Mouse (Mus musculus): ENCODE measurements around the gene Rxfp3. TPM values are rescaled to one million over a fixed set of nuclear protein-coding genes. Genes with fewer than 3 reads are reported as not detected.

The Rxfp3 gene
- polyA plus RNA-seq, 1 experiment from 2014 or later: not detected

DNA sequence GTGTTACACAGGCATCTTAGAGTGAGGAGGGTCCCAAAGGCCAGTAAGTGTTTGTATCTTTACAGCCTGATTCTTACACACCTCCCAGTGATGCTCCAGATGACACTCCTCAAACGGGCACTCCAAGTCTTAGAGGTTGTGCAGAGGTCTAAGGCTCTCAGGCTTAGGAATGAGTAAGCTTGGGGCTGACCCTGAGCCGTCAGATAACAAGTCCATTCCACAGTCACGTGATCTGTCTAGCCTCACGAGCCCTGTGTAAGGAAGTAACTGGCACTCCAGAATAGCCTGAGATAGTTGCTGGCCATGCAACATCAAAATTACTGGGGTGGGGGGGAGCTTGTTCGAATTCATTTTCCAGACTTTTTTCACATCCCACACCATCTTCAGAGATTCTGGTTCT lies 2.3 kb upstream of the Rxfp3 start:
- no peak overlapping the region for H3K9ac ChIP-seq (ENCODE audit: low read depth, low read length)
- H3K27me3 ChIP-seq (ENCODE audit: control insufficient read depth, insufficient read depth, low read depth, low read length): peaks cover 27% of the 10 kb centered on the region
- no peak for ATAC-seq (ENCODE audit: low read depth)
- H3K9me3 ChIP-seq (replicated peaks; ENCODE audit: control insufficient read depth, low read length): no peaks in the 10 kb centered on the region
- H3K27ac ChIP-seq (ENCODE audit: low read length): no peak overlapping the region
- WGBS (ENCODE audit: insufficient replicate concordance): 35% methylated on average over 5 of the region's 5 CpGs
- H3K4me3 ChIP-seq (ENCODE audit: low read depth, low read length): no peak overlapping the region
- H3K36me3 ChIP-seq (ENCODE audit: control insufficient read depth, insufficient read depth): no peaks in the 10 kb centered on the region
- H3K4me1 ChIP-seq (ENCODE audit: control insufficient read depth, low read depth, low read length): no peaks in the 10 kb centered on the region
- H3K4me2 ChIP-seq (ENCODE audit: low read depth, low read length): no peak overlapping the region

DNA sequence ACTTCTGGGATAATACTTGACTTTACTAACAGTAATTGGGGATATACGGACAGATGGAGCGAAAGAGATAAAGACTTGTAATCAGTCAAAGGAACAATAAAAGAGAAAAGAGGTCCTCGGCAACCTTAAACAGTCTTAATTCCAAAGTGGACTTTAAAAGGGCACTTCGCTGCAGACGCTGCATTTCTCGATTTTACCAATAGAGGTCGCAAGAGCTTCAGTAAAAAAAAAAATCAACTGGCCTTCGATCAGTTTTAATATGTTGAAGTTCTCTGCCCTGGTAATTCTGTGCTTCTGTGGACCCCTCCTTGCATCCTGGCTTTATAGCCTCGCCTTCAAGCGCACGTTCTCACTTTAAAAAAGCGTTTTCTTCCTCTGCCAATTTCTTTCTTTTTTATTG lies 685 bp upstream of the Rxfp3 start:
- Histone ChIP-seq H3K27me3 (ENCODE audit: control insufficient read depth, insufficient read depth, low read depth, low read length) (peaks cover 27% of the 10 kb centered on the region), H3K27ac (ENCODE audit: low read length) (no peak overlapping the region), H3K9ac (ENCODE audit: low read depth, low read length) (no peak overlapping the region), H3K36me3 (ENCODE audit: control insufficient read depth, insufficient read depth) (no peaks in the 10 kb centered on the region), H3K9me3 (replicated peaks; ENCODE audit: control insufficient read depth, low read length) (no peaks in the 10 kb centered on the region), H3K4me3 (ENCODE audit: low read depth, low read length) (no peak overlapping the region), H3K4me1 (ENCODE audit: control insufficient read depth, low read depth, low read length) (no peaks in the 10 kb centered on the region), H3K4me2 (ENCODE audit: low read depth, low read length) (no peak overlapping the region)
- WGBS (ENCODE audit: insufficient replicate concordance): 2% methylated on average over 12 of the region's 12 CpGs
- ATAC-seq (ENCODE audit: low read depth): no peak

DNA sequence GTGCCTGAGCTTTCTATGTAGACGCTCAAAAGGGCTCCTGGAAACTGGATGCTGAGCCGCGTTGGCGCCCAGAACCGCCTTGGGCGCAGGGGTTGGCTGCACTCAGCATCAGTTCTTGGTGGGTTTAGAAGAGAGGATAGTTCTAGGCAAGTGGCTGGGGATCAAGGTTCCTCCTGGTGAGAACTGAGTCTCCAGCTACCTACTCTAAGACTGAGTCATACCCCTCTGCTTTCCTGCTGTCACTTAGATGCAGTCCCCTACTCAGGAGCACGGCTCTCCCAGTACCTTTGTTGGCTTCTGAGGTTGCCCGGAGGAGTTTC lies 455 bp downstream of the Rxfp3 start:
- Histone ChIP-seq H3K4me3 (ENCODE audit: low read depth, low read length) (peak overlapping the region; percentile 43; the same call in 1 of the 2 replicates), H3K27me3 (ENCODE audit: control insufficient read depth, insufficient read depth, low read depth, low read length) (peaks cover 27% of the 10 kb centered on the region), H3K9ac (ENCODE audit: low read depth, low read length) (no peak overlapping the region), H3K4me2 (ENCODE audit: low read depth, low read length) (peak overlapping the region; percentile 50), H3K27ac (ENCODE audit: low read length) (no peak overlapping the region), H3K9me3 (replicated peaks; ENCODE audit: control insufficient read depth, low read length) (no peaks in the 10 kb centered on the region), H3K4me1 (ENCODE audit: control insufficient read depth, low read depth, low read length) (no peaks in the 10 kb centered on the region), H3K36me3 (ENCODE audit: control insufficient read depth, insufficient read depth) (no peaks in the 10 kb centered on the region)
- WGBS (ENCODE audit: insufficient replicate concordance): 6% methylated on average over 8 of the region's 8 CpGs
- no peak for ATAC-seq (ENCODE audit: low read depth)

DNA sequence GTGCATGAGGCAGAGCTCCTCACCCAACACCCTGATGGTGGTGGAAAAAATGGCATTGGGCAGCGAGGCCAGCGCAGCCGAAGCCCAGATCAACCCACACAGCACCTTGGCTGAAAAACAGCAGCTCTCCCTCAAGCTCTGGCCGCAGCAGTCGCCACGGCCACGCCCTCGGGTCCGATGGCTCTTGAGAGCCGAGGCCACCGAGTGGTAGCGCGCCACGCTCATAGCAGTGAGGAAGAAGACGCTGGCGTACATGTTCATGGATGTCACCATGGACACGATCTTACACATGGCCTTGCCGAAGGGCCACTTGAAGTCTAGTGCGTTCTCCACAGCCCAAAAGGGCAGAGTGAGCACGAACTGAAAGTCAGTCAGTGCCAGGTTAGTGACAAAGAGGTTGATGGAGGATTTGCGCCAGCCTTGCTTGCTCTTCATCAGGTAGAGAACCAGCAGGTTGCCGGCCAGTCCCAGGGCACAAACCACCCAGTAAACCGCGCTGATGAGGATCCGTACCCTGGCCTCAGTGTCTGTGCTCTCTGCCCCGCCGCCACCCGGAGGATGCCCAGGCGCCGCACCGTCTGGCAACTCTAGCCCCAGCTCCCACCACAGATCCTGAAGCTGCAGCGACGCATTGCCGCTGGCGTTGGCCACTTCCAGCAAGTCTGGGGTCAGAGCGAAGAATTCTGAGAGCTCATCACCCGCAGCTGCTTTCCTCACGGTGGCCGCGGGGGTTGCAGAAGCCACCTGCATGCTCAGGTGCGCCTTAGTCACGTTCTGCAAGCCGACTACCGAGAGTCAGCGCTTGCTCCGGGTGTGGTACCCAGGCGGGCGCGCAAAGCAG lies 1.0 kb downstream of the Rxfp3 start:
- H3K27me3 ChIP-seq (ENCODE audit: control insufficient read depth, insufficient read depth, low read depth, low read length): peaks cover 27% of the 10 kb centered on the region
- H3K9me3 ChIP-seq (replicated peaks; ENCODE audit: control insufficient read depth, low read length): no peaks in the 10 kb centered on the region
- no peaks in the 10 kb centered on the region for H3K36me3 ChIP-seq (ENCODE audit: control insufficient read depth, insufficient read depth)
- H3K4me2 ChIP-seq (ENCODE audit: low read depth, low read length): peak overlapping the region; percentile 50
- no peak for ATAC-seq (ENCODE audit: low read depth)
- no peak overlapping the region for H3K27ac ChIP-seq (ENCODE audit: low read length)
- no peaks in the 10 kb centered on the region for H3K4me1 ChIP-seq (ENCODE audit: control insufficient read depth, low read depth, low read length)
- H3K4me3 ChIP-seq (ENCODE audit: low read depth, low read length): peak overlapping the region; percentile 43
- no peak overlapping the region for H3K9ac ChIP-seq (ENCODE audit: low read depth, low read length)
- WGBS (ENCODE audit: insufficient replicate concordance): 4% methylated on average over 49 of the region's 49 CpGs

DNA sequence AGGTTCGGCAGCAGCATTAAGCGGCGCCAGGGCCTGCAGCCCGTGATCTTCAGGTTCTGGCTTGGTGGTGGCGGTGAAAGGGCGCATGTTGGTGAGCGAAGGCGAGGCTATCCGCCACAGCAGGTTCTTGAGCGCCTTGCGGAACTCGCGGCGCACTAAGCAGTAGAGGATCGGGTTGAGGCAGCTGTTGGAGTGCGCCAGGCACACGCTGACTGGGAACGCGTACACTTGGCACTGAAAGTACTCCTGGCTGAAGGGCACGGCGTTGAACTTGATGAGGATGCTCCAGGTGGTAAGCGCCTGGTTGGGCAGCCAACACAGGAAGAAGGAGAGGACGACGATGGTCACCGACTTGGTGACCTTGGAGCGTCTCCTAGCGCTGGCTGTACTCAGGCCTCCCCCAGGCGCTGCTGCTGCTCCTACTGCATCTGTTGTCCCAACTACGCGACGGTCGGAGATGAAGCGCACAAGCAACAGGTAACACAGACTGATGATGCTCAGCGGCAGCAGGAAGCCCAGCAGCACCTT lies 1.8 kb downstream of the Rxfp3 start:
- peaks cover 27% of the 10 kb centered on the region for H3K27me3 ChIP-seq (ENCODE audit: control insufficient read depth, insufficient read depth, low read depth, low read length)
- H3K9ac ChIP-seq (ENCODE audit: low read depth, low read length): no peak overlapping the region
- no peak overlapping the region for H3K27ac ChIP-seq (ENCODE audit: low read length)
- no peaks in the 10 kb centered on the region for H3K4me1 ChIP-seq (ENCODE audit: control insufficient read depth, low read depth, low read length)
- no peaks in the 10 kb centered on the region for H3K36me3 ChIP-seq (ENCODE audit: control insufficient read depth, insufficient read depth)
- H3K4me2 ChIP-seq (ENCODE audit: low read depth, low read length): peak overlapping the region; percentile 50
- no peak overlapping the region for H3K4me3 ChIP-seq (ENCODE audit: low read depth, low read length)
- no peak for ATAC-seq (ENCODE audit: low read depth)
- H3K9me3 ChIP-seq (replicated peaks; ENCODE audit: control insufficient read depth, low read length): no peaks in the 10 kb centered on the region
- WGBS (ENCODE audit: insufficient replicate concordance): 8% methylated on average over 34 of the region's 34 CpGs

DNA sequence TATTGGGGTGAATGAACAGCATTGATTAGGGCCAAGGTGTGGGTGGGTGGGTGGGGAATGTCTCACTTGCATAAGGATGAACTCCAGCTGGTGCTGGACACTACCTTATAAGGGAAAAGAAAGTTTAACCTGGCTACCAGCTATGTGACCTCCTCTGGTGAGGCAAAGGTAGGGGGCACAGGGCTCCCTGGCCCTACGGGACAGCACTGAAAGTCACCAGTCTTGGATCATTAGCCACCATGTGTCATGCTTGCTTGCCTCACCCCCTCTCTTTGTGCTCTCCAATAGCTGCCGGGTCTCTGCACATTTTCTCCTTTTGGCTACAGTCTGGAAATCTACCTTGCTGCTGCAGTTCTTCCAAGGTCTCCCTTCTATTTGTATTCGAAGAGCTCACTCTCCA lies 7.6 kb downstream of the Rxfp3 start:
- H3K4me3 ChIP-seq (ENCODE audit: low read depth, low read length): no peak overlapping the region
- H3K9me3 ChIP-seq (replicated peaks; ENCODE audit: control insufficient read depth, low read length): no peaks in the 10 kb centered on the region
- no peak overlapping the region for H3K4me2 ChIP-seq (ENCODE audit: low read depth, low read length)
- no peaks in the 10 kb centered on the region for H3K36me3 ChIP-seq (ENCODE audit: control insufficient read depth, insufficient read depth)
- peaks cover under 1% of the 10 kb centered on the region; the same call in 1 of the 2 replicates for H3K27me3 ChIP-seq (ENCODE audit: control insufficient read depth, insufficient read depth, low read depth, low read length)
- WGBS (ENCODE audit: insufficient replicate concordance): 49% methylated on average over 3 of the region's 3 CpGs
- H3K4me1 ChIP-seq (ENCODE audit: control insufficient read depth, low read depth, low read length): no peaks in the 10 kb centered on the region; the same call in none of the 2 replicates
- ATAC-seq (ENCODE audit: low read depth): peak; percentile 15; the same call in 1 of the 2 replicates
- H3K9ac ChIP-seq (ENCODE audit: low read depth, low read length): no peak overlapping the region
- H3K27ac ChIP-seq (ENCODE audit: low read length): no peak overlapping the region

DNA sequence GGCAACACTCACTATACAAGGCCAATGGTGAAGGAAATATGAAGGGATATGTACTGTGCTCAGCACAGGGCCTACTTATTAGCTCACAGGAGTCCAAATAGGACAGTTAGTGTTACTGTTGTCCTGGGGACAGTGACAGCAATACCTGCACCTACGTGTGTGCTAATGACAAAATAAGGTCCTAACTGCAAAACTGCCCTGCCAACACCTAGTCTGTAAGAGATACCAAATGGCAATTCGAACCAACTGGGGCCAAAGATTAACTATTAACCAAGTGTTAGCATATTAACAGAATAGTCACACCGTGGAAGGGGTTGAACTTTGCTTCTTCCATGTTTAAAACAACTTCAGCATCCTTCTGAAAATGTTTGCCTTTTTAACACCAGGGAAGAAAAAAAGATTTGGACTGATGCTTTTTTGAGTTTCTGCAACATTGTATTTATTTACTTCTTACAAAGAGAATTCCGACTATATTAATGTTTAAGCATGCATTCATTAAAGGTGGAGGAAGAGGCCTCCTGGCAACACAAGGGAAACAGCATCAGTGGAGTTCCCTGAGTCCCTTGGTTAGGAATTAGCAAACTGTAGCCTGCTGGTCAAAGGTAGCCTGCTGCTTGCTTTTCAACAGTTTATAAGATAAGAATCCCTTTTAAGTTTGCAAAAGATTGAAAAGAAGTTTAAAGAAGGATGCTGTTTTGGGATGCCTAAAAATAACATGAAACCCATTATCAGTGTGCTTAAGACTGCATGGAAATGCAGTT lies 10.8 kb downstream of the Rxfp3 start:
- Histone ChIP-seq H3K27ac (ENCODE audit: low read length) (peak overlapping the region; percentile 82), H3K9ac (ENCODE audit: low read depth, low read length) (no peak overlapping the region), H3K4me2 (ENCODE audit: low read depth, low read length) (no peak overlapping the region), H3K4me3 (ENCODE audit: low read depth, low read length) (no peak overlapping the region), H3K27me3 (ENCODE audit: control insufficient read depth, insufficient read depth, low read depth, low read length) (no peaks in the 10 kb centered on the region), H3K9me3 (replicated peaks; ENCODE audit: control insufficient read depth, low read length) (no peaks in the 10 kb centered on the region), H3K4me1 (ENCODE audit: control insufficient read depth, low read depth, low read length) (no peaks in the 10 kb centered on the region; the same call in none of the 2 replicates), H3K36me3 (ENCODE audit: control insufficient read depth, insufficient read depth) (no peaks in the 10 kb centered on the region)
- peak; percentile 86 for ATAC-seq (ENCODE audit: low read depth)
- 36% methylated on average over 4 of the region's 4 CpGs for WGBS (ENCODE audit: insufficient replicate concordance)

DNA sequence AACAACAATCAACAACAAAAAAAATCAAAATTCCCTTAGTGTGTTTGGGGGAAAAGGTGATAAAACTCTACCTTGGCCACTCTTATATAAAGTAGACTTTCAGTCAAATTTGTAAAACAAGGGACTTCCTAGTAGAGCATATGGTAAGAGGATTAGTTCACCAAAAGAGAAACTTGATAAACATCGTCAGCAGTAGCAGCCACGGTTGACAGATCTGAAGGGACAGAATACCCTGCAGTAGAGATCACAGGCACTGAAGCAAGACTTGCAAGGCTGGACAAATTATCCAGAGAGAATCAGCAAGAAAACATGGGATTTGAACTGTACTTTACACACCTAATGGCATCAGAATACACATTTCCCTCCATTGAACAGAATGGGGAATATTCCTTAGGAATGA lies 22.9 kb downstream of the Rxfp3 start:
- no peak overlapping the region for H3K9ac ChIP-seq (ENCODE audit: low read depth, low read length)
- ATAC-seq (ENCODE audit: low read depth): no peak
- H3K27me3 ChIP-seq (ENCODE audit: control insufficient read depth, insufficient read depth, low read depth, low read length): no peaks in the 10 kb centered on the region
- no peak overlapping the region for H3K27ac ChIP-seq (ENCODE audit: low read length)
- 42% methylated on average over 2 of the region's 2 CpGs for WGBS (ENCODE audit: insufficient replicate concordance)
- no peak overlapping the region for H3K4me3 ChIP-seq (ENCODE audit: low read depth, low read length)
- no peaks in the 10 kb centered on the region; the same call in 1 of the 2 replicates for H3K4me1 ChIP-seq (ENCODE audit: control insufficient read depth, low read depth, low read length)
- no peaks in the 10 kb centered on the region for H3K9me3 ChIP-seq (replicated peaks; ENCODE audit: control insufficient read depth, low read length)
- H3K36me3 ChIP-seq (ENCODE audit: control insufficient read depth, insufficient read depth): no peaks in the 10 kb centered on the region
- H3K4me2 ChIP-seq (ENCODE audit: low read depth, low read length): no peak overlapping the region
